Mouse (Mus musculus) forebrain, embryonic 16.5 days (tissue): ENCODE measurements at regions not wholly inside any gene's neighbourhood (a gene's known extent, or its start where the extent isn't known, plus 50 kb on each side); places are given as distances from the start of the nearest gene placed in this dataset.

ENCODE experiments used
- ATAC-seq: fragments of 200-750 bp; cut with Nextera tagmentation; 2 replicates; pipeline ENCODE4 v1.8.0; 2017; ENCODE audit warnings: mild to moderate bottlenecking, moderate library complexity
- H3K27ac ChIP-seq: fragments of 300-500 bp; sonication (generic); 2 replicates; pipeline ENCODE4 v1.5.1; 2014; ENCODE audit warnings: low read length, control low read depth
- H3K27me3 ChIP-seq: fragments of 300-500 bp; sonication (generic); replicated peaks from 2 replicates; pipeline ENCODE4 v1.6.1; 2014; ENCODE audit warnings: low read length; ENCODE audit not compliant: control insufficient read depth, insufficient read depth
- H3K36me3 ChIP-seq: fragments of 300-500 bp; sonication (generic); 2 replicates; pipeline ENCODE4 v1.6.1; 2014; ENCODE audit not compliant: control insufficient read depth, insufficient read depth
- H3K4me1 ChIP-seq: fragments of 300-500 bp; sonication (generic); replicated peaks from 2 replicates; pipeline ENCODE4 v1.6.1; 2014; ENCODE audit warnings: low read length; ENCODE audit not compliant: control insufficient read depth, insufficient read depth
- H3K4me2 ChIP-seq: fragments of 300-500 bp; sonication (generic); 2 replicates; pipeline ENCODE4 v1.6.1; 2014; ENCODE audit warnings: mild to moderate bottlenecking, low read length, control low read depth
- H3K4me3 ChIP-seq: fragments of 300-500 bp; sonication (generic); replicated peaks from 2 replicates; pipeline ENCODE4 v1.5.1; 2014; ENCODE audit warnings: mild to moderate bottlenecking, low read length, control low read depth
- H3K9ac ChIP-seq: fragments of 300-500 bp; sonication (generic); replicated peaks from 2 replicates; pipeline ENCODE4 v1.6.1; 2014; ENCODE audit warnings: low read depth, low read length, control low read depth
- H3K9me3 ChIP-seq: fragments of 300-500 bp; sonication (generic); 2 replicates; pipeline ENCODE4 v1.6.1; 2016; ENCODE audit warnings: low read length; ENCODE audit not compliant: control insufficient read depth
- WGBS: fragments of 180-500 bp; shearing (Covaris S2); extraction: QIAGEN DNeasy Blood & Tissue Kit; methylation state at CpG from one replicate; pipeline ENCODE4 v1.1.7; 2014; 5-methylcytosine and 5-hydroxymethylcytosine counted together

DNA sequence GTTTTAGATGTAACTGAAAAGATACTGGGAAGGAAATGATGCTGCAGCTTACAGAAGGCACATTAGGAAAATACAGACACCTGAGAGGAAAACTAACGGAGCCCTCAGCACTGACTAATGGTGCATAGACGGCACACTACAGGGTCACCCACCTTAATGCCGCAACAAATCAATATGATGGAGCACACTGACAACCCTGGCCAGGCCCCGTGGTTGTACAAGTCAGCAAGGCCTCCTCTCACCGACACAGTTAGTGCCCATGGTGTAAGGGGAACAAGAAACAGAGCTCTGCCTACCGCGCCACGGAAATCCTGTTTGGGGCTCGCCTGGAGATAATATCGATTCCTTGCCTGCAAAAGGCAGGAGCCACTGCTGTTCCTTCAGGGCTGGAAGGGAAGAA, 273.9 kb downstream of the Prim2 start:
- ATAC-seq, result no peak
- Histone ChIP-seq H3K9me3 (no peaks in the 10 kb centered on the region), H3K27ac (no peak overlapping the region), H3K9ac (no peak overlapping the region), H3K36me3 (no peaks in the 10 kb centered on the region), H3K27me3 (no peaks in the 10 kb centered on the region), H3K4me2 (no peak overlapping the region), H3K4me1 (no peaks in the 10 kb centered on the region), H3K4me3 (no peak overlapping the region)
- 93% methylated on average over 10 of the region's 10 CpGs for WGBS

DNA sequence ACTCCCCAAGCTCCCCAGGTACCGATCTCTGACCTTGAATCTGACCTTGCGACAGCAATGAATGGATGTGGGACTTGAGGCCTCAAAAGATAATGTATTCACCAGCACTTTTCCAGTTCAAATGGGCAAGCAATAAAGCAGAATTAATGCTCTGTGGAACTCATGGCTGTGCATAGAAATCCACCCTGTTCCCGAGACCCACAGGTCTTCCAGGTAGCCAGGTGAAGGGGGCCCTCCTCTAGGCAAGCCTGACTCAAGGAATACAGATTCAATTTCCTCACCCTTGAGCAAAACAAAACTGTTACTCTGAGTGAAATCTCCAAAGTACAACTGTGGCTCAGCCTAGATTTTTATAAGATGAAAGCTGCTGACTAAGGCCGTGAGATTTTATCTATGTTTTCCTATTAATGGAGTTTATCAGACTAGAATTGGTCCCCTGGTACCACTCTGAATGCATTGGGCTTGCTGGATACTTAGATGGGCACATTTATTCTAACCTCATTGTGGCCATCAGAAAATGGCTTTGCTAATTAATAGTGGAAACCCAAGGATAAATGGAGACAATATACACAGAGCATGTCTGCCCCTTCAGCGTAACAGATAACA, 274.5 kb downstream of the Prim2 start:
- Histone ChIP-seq H3K36me3 (no peaks in the 10 kb centered on the region), H3K9ac (no peak overlapping the region), H3K4me2 (no peak overlapping the region), H3K27me3 (no peaks in the 10 kb centered on the region), H3K9me3 (no peaks in the 10 kb centered on the region), H3K4me1 (no peaks in the 10 kb centered on the region), H3K4me3 (no peak overlapping the region), H3K27ac (no peak overlapping the region)
- WGBS, result 79% methylated on average over 5 of the region's 5 CpGs
- no peak for ATAC-seq

DNA sequence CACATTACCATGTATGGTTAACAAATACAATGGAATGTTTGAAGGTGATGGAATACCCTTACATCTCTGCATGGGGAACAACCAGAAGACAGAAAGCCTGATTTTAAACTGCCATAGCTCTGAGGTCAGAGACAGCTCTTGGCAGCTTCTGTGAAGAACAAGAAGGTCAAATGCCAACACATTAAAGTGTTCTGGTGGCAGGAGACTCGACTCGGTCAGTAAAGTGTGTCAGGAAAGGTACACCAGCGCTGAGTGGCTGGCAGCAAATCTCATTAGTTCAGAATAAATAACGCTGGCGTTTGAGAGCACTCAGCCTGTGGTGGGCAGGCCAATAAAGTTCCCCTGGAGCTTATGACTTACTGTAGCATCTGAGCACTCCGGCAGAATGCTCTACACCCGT, 298.8 kb downstream of the Prim2 start:
- Histone ChIP-seq H3K4me2 (no peak overlapping the region), H3K4me1 (no peaks in the 10 kb centered on the region), H3K27me3 (no peaks in the 10 kb centered on the region), H3K9ac (no peak overlapping the region), H3K4me3 (no peak overlapping the region), H3K9me3 (no peaks in the 10 kb centered on the region), H3K27ac (no peak overlapping the region), H3K36me3 (no peaks in the 10 kb centered on the region)
- no peak for ATAC-seq
- 78% methylated on average over 7 of the region's 7 CpGs for WGBS

DNA sequence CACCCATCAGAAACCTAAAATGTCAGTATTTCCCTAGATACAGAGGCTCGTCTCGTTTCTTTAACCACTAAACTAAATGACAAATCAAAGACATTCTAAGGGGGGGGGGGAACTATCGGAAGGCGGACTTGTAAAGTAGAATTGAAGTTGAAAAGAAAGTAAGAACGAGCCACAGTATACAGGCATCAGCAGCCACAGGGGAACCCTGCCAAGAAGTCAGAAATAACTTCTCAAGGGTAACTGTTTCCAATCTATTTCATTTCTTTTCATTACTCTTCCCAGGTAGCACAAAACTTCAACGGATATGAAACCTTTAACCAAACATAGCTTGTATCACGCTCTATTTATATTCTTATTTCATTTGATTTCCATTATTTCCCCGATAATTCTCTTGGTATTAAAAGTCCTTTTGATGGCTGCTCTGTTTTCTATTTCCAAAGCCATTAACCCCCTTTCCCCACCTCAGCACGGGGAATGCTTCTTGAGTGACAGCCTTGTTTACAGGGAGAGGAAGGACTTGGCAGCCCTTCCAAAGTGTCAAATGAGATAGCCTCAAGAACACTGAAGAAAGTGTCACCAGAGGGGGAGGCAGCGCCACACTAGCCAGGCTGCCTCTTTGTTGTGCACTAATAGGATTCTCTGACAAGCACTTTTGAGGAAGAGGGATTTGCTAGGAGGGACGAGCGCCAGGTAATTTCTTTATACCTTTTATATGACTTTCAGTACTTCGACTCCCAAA, 306.7 kb downstream of the Prim2 start:
- Histone ChIP-seq H3K9ac (no peak overlapping the region), H3K27me3 (no peaks in the 10 kb centered on the region), H3K4me3 (no peak overlapping the region), H3K36me3 (no peaks in the 10 kb centered on the region), H3K27ac (no peak overlapping the region), H3K9me3 (no peaks in the 10 kb centered on the region), H3K4me1 (peaks cover 7% of the 10 kb centered on the region; the same call in 1 of the 2 replicates), H3K4me2 (peak overlapping the region; percentile 32)
- ATAC-seq, result peak; percentile 84
- WGBS, result 10% methylated on average over 13 of the region's 13 CpGs

DNA sequence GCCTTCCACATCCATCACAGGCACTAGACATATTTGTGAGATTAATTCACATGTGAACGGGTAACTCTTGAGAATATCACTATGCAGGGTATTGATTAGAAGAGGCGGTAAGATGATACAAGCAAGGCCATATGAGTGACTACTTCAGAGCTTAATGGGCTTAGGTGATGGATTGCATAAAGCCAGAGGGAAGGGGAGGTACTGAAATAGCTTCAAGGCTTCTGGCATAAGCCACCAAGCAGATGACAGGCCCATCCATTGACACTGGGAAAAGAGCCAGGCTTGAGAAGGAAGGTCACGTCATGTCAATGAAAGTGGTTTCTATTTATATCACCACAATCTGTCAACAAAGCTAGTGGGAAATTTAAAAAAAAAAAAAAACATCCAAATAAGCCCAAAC, 335.5 kb downstream of the Prim2 start:
- 68% methylated on average over 3 of the region's 3 CpGs for WGBS
- H3K27ac ChIP-seq, result no peak overlapping the region
- no peak overlapping the region for H3K9ac ChIP-seq
- no peak overlapping the region for H3K4me2 ChIP-seq
- H3K9me3 ChIP-seq, result no peaks in the 10 kb centered on the region
- no peak for ATAC-seq
- no peaks in the 10 kb centered on the region for H3K27me3 ChIP-seq
- H3K4me3 ChIP-seq, result no peak overlapping the region
- no peaks in the 10 kb centered on the region for H3K4me1 ChIP-seq
- no peaks in the 10 kb centered on the region for H3K36me3 ChIP-seq
